Mouse (Mus musculus) adrenal gland (tissue): ENCODE data around the gene Rragc.
"Not testable (repeated sequence)": the region's sequence is repeated elsewhere in the genome, so short reads cannot be mapped to it uniquely, and the experiment has no call there.

Experiments used
- intact Hi-C: fragments of 180-260 bp; cut with DNase I; formaldehyde crosslinking; loops from one replicate; pipeline ENCODE4 v1.15.1; 2025
- long read RNA-seq, 2 experiments: library from polyadenylated mRNA; unstranded; transcript quantifications; one replicate each; pipeline ENCODE4 v2.0.0; 2020; ENCODE audit warnings: borderline replicate concordance in 1 of 2; ENCODE audit not compliant: insufficient replicate concordance in 1 of 2

The Rragc gene
- long read RNA-seq, experiment 1, transcript Rragc-201 (7 exons, 2,593 nt): major isoform, 17 of 21 reads
- long read RNA-seq, experiment 1, partial matches to known transcripts: 1 of 21 reads
- long read RNA-seq, experiment 1, other reads (novel, unspliced or antisense): 3 of 21 reads
- long read RNA-seq, experiment 2, transcript Rragc-201 (7 exons, 2,593 nt): major isoform, 40 of 54 reads
- long read RNA-seq, experiment 2, partial matches to known transcripts: 4 of 54 reads
- long read RNA-seq, experiment 2, other reads (novel, unspliced or antisense): 9 of 54 reads

GRCm38 (mm10) chr4:123916748-123917547, at the start of gene Rragc:
TSS of gene Rragc (plus strand) at chr4:123917446.
- intact Hi-C loops: no loop called here

DNA sequence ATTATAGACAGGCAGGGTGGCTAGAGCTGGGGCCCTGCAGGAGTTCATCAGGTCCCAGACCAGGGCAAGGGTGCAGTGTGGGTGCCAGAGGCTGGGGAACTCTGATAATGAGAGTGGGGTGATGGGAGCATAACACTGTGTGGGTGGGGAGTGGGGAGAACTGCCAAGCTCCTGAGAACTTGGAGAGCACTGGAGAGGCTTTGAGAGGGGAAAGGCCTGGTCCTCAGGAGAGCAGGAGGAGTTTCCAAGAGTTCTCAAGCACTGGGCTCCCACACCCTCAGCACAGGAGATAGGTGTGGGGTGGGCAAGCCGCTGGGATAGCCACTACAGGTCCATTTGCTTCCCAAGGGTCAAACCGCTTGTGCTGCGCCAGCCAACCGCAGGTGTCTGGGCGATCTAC, 23.5 kb upstream of the Rragc start:
- intact Hi-C loops: no loop called here

DNA sequence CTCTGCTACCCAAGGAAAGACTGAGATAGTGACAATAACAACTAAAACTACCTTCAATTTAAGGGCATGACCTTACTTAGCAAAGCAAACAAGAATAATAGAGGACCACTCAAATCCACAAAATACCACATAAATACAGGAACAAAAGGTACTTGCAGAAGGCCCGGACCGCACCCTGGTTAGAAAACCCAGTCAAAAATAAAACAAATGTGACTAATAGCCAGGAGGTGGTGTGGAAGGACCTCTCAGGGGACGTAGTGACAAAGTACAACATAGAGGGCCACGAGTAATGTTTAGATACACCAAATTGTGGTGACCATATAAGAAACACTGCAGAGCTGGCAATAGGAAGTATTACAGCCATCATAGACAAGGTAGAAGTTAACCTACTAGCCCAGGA, 23.0 kb upstream of the Rragc start:
- intact Hi-C loops: no loop called here

DNA sequence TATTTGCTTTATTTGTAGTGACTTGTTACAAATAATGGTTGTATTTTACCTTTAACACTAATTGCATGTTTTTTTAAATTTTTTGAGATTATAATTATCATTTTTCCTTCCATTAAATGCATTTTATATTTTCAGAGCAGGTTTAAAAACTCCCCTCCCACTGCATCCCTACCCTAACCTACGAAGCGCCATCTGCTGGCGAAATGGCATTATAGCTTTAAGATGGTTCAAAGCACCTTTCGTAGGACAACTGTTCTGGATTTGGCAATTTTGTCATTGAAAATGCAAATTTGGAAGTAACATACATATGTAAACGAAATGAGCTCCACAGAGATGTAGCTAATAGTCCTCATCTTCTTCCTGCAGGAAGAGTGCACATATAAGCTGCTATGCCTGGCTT, 18.6 kb upstream of the Rragc start:
- intact Hi-C loops: loop anchor here (5.0 kb wide), 2 partner anchors 81 to 141 kb away; no protein-coding TSS in a partner anchor

DNA sequence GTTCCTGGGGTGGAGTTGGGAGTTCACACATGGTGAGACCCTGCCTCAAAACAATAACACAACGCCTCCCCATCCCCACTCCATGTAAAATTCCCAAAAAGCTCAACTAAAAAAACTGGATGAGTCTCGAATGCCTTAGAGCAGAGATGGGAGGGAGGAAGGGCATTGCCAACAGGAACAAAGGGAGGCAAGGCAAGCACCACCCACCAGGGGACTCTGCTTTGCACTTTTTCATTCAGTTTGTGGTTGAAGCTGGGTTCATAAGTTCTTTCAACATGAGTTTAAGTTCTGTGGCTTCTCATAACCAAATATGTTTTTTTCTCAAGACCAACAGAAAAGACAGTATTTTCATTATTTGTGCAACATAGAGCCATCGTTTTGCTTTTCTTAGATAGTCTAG, 13.8 kb upstream of the Rragc start:
- intact Hi-C loops: no loop called here

GRCm38 (mm10) chr4:123904333-123905125, 12.7 kb upstream of the Rragc start, which contains the start of gene Mycbp:
TSS of gene Mycbp (plus strand) at chr4:123904832.
- intact Hi-C loops: no loop called here

GRCm38 (mm10) chr4:123905126-123905668, 12.0 kb upstream of the Rragc start:
- intact Hi-C loops: no loop called here

GRCm38 (mm10) chr4:123911503-123911902, 5.7 kb upstream of the Rragc start:
- intact Hi-C loops: no loop called here

- intact Hi-C loops: no loop called here
These were observed 4.8 kb upstream of the Rragc start for GRCm38 (mm10) chr4:123912431-123912830.

DNA sequence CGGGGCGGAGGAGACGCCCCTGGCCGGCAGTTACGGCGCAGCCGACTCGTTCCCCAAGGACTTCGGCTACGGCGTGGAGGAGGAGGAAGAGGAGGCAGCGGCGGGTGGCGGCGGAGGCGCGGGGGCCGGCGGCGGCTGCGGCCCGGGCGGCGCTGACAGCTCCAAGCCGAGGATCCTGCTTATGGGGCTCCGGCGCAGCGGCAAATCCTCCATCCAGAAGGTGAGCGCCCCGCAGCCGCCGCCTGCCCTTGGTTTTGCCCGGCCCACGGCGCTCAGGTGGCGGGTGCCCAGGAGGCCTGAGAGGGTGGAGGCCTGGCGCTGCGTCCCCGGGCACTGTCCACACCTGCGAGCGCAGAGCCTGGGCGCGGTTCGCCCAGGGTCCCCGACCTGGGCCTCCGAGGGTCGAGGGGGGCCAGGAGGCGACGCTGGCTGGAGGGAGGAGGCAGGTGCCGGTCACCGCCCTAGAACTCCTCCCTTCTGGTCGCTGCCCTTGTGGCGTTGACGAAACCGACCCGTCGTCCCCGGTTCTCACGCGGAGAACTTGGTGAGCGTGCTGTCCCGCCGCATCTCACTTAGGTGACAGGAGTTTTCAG, 398 bp downstream of the Rragc start, which contains the start of gene 4930535I16Rik:
4930535I16Rik (minus strand) TSS at position 475 of the 593 bp plus-strand sequence.
- intact Hi-C loops: no loop called here

GRCm38 (mm10) chr4:123918851-123919250, 1.6 kb downstream of the Rragc start:
- intact Hi-C loops: no loop called here

GRCm38 (mm10) chr4:123921055-123921565, 3.9 kb downstream of the Rragc start:
- intact Hi-C loops: no loop called here

DNA sequence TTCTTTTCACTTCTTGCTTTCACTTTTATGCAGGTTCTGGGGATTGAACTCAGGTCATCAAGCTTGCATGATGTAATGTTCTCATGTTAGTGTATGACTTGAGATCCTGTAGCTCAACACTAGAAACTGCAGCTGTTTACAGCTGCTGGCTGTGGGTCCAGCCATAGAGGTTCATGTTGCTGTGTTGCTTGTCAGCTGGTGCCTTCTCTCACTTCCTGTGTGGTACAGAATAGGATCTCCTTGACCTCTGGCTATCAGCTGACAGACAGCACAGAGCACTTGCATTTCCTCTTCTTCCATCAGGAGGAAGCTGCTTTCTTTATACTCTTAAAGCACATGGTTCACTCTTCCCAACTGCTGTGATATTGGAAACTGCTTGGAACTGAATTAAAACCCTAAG, 10.7 kb downstream of the Rragc start:
- intact Hi-C loops: no loop called here

DNA sequence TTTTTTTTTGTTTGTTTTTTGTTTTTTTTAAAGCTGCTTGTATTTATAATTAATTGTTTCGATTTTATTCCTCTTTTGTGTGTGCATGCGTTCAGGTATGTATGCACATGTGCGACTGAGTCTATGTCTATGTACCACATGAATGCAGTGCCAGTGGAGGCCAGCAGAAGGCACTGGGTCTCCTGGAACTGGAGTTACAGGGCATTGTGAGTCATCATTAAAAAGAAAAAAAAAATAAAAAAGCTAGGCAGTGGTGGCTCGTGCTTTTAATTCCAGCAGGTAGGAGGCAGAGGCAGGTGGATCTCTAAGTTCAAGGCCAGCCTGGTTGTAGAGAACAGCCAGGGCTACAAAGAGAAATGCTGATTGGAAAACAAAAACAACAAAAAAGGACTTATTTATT, 12.7 kb downstream of the Rragc start:
- intact Hi-C loops: loop anchor here (10.0 kb wide), 1 partner anchor 915 kb away; no protein-coding TSS in a partner anchor

DNA sequence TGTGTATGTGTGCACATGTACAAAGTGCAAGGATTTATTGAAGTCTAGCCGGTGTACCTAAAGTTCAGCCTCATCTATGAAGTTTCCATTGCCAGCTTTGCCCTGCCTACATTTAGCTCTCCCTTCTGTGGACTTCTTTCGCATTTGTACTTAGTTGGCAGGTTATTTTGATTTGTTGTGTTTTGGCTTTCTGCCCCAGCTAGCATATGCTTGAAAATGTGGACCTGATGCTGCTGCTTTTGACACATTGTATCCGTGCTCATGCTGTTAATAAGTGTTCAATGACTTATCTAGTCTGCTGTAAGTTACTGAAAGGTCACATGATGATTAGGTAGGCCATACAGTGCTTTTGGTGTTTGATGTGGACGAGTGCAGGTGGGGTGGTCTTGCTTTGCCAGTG, 17.1 kb downstream of the Rragc start:
- intact Hi-C loops: loop anchor here (10.0 kb wide), 1 partner anchor 910 kb away; no protein-coding TSS in a partner anchor

GRCm38 (mm10) chr4:123936059-123936458, 18.8 kb downstream of the Rragc start:
- intact Hi-C loops: loop anchor here (10.0 kb wide), 1 partner anchor 909 kb away; no protein-coding TSS in a partner anchor

- intact Hi-C loops: loop anchor here (10.0 kb wide), 1 partner anchor 905 kb away; no protein-coding TSS in a partner anchor
These were observed 22.6 kb downstream of the Rragc start for GRCm38 (mm10) chr4:123939838-123940237.

- intact Hi-C loops: not testable (repeated sequence)
These were observed 23.6 kb downstream of the Rragc start for GRCm38 (mm10) chr4:123940878-123941277.

- intact Hi-C loops: loop anchor here (5.0 kb wide), 1 partner anchor 731 kb away; no protein-coding TSS in a partner anchor
These were observed 29.5 kb downstream of the Rragc start for GRCm38 (mm10) chr4:123946701-123947100.

GRCm38 (mm10) chr4:123947149-123947548, 29.9 kb downstream of the Rragc start:
- intact Hi-C loops: loop anchor here (5.0 kb wide), 1 partner anchor 730 kb away; no protein-coding TSS in a partner anchor
